Mouse (Mus musculus): ENCODE data around the gene Olfr464. TPM values are rescaled to one million over a fixed set of nuclear protein-coding genes. Genes with fewer than 3 reads are reported as not detected.

Olfr464 gene
- polyA plus RNA-seq (2017; shearing (Covaris generic)) = not detected

DNA sequence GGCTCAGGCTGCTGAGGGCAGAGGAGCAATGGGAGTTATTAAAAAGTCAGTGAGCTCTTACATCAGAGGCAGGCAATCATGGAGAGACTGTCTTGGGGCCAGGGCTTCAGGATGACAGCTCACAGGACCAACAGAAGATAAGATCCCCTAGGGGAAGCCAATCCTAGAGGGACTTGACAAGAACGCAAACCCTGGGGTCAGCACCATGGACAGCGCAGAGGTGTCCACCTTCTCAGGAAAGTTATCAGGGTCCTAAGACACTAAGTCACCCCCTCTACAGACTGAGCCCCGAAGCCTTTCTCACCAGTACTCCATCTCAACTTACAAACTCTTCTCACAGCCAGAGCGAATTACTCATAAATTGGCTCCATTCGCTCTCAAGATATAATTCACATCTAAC is at the start of gene Olfr464:
Gene Olfr464 (minus strand): TSS at position 2 of the 400 bp plus-strand sequence.

DNA sequence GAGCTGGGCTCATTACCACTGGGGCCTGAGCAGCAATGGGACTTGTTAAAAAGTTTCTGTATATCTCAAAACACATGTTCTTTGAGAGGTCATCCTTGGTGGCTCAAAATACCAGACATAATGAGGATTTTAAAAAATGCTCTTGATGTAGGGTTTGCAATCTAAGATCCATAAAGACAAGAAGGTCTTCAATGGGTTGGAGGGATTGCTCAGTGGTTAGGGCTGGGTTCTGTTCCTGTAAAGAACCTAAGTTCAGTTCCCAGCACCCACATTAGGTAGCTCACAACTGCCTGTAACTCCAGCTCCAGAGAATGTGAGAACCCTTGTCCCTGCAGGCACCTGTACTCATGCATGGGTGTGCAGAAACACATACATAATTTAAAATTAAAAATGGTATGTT is 23.5 kb downstream of the Olfr464 start, which contains the start of gene Olfr463:
Gene Olfr463 (minus strand): TSS at position 101 of the 400 bp plus-strand sequence.

GRCm38 (mm10) chr11:87892168-87892567 is 28.6 kb downstream of the Olfr464 start, which contains the start of gene Olfr462:
Olfr462 (minus strand) TSS chr11:87892268.

DNA sequence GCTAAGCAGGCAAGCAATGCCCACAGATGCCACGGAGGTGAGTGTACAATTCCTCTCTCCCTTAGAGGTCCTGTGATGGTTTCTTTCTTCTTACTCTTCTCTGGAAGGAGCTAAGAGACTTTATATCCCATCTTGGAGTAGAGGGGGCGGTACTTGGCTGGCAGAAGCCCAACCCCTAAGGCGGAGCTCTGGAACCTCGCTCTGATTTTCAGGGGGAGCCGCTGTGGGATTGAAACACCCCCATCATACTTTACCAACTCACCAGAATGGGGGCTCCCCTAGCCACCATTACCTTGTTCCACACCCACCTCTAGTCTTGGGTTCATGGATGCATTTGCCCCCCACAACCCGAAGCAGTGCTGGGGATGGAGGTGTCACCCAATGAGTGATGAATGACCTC is 45.3 kb downstream of the Olfr464 start, which contains the start of gene Epx:
Gene Epx (minus strand): TSS at position 101 of the 400 bp plus-strand sequence.

Other genes starting within 250 kb of the Olfr464 start
- gene Supt4a, start 183.4 kb downstream of the Olfr464 start, polyA plus RNA-seq (2017; shearing (Covaris generic)) = 518 TPM
- 6.9 TPM for gene Tspoap1, start 160.4 kb downstream of the Olfr464 start, polyA plus RNA-seq (2017; shearing (Covaris generic))
- gene Mpo, start 127.4 kb downstream of the Olfr464 start, polyA plus RNA-seq (2017; shearing (Covaris generic)) = not detected
- gene Lpo, start 92.7 kb downstream of the Olfr464 start, polyA plus RNA-seq (2017; shearing (Covaris generic)) = not detected
- 15.2 TPM for gene Mks1, start 67.8 kb downstream of the Olfr464 start, polyA plus RNA-seq (2017; shearing (Covaris generic))
- not detected for gene Epx, start 45.4 kb downstream of the Olfr464 start, polyA plus RNA-seq (2017; shearing (Covaris generic))
- not detected for gene Olfr462, start 28.7 kb downstream of the Olfr464 start, polyA plus RNA-seq (2017; shearing (Covaris generic))
- gene Olfr463, start 23.6 kb downstream of the Olfr464 start, polyA plus RNA-seq (2017; shearing (Covaris generic)) = not detected
- 8.5 TPM for gene Dynll2, start 66.6 kb upstream of the Olfr464 start, polyA plus RNA-seq (2017; shearing (Covaris generic))
- gene Srsf1, start 126.4 kb upstream of the Olfr464 start, polyA plus RNA-seq (2017; shearing (Covaris generic)) = 83.7 TPM
- 32.9 TPM for gene Vezf1, start 147.3 kb upstream of the Olfr464 start, polyA plus RNA-seq (2017; shearing (Covaris generic))
- gene Cuedc1, start 177.1 kb upstream of the Olfr464 start, polyA plus RNA-seq (2017; shearing (Covaris generic)) = 5.5 TPM

Measured in activated CD4-positive, CD25-positive, alpha-beta regulatory T cell, adult 9 weeks (primary cell).